Mouse (Mus musculus) brain, embryonic 18.5 days (tissue): Measurements from ENCODE around the gene Zbed3.
"Not testable (repeated sequence)": the region's sequence is repeated elsewhere in the genome, so short reads cannot be mapped to it uniquely, and the experiment has no call there.

ENCODE experiments used
- DNase-seq: peaks from one replicate; pipeline ENCODE4 v3.0.0-alpha.2; 2012; ENCODE audit warnings: low read depth, low spot score

Zbed3 gene

GRCm38 (mm10) chr13:95332086-95332899 is 8.9 kb downstream of the Zbed3 start:
- DNase-seq = no peak

- no peak for DNase-seq
Measured at GRCm38 (mm10) chr13:95336122-95336677, 12.8 kb downstream of the Zbed3 start.

- DNase-seq = no peak
Measured at GRCm38 (mm10) chr13:95343470-95343869, 20.1 kb downstream of the Zbed3 start.

- DNase-seq = no peak
Measured at GRCm38 (mm10) chr13:95345869-95346268, 22.5 kb downstream of the Zbed3 start.

- peak; percentile 55 for DNase-seq
Measured at GRCm38 (mm10) chr13:95347018-95347696, 23.7 kb downstream of the Zbed3 start.

GRCm38 (mm10) chr13:95348476-95348875 is 25.1 kb downstream of the Zbed3 start:
- DNase-seq = no peak

- no peak for DNase-seq
Measured at GRCm38 (mm10) chr13:95358223-95358622, 34.8 kb downstream of the Zbed3 start.

- DNase-seq = no peak
Measured at GRCm38 (mm10) chr13:95363440-95363839, 40.0 kb downstream of the Zbed3 start.

- no peak for DNase-seq
Measured at GRCm38 (mm10) chr13:95366356-95366755, 42.9 kb downstream of the Zbed3 start.

GRCm38 (mm10) chr13:95374701-95375553 is 51.5 kb downstream of the Zbed3 start, which contains the start of gene Aggf1:
Aggf1 (minus strand) TSS chr13:95375352.
- peak; percentile 87 for DNase-seq

GRCm38 (mm10) chr13:95375554-95375914 is 52.1 kb downstream of the Zbed3 start:
- no peak for DNase-seq

GRCm38 (mm10) chr13:95376689-95377289 is 53.4 kb downstream of the Zbed3 start:
- not testable (repeated sequence) for DNase-seq

- DNase-seq = no peak
Measured at GRCm38 (mm10) chr13:95378696-95379095, 55.3 kb downstream of the Zbed3 start.

GRCm38 (mm10) chr13:95382418-95382817 is 59.0 kb downstream of the Zbed3 start:
- no peak for DNase-seq
